Mouse (Mus musculus) small intestine, adult 2 months (tissue): ENCODE data around the gene Tfdp2. TPM values are rescaled to one million over a fixed set of nuclear protein-coding genes. Genes with fewer than 3 reads are reported as not detected.
"Not testable (repeated sequence)": the region's sequence is repeated elsewhere in the genome, so short reads cannot be mapped to it uniquely, and the experiment has no call there.

ENCODE experiments used
- H3K27ac ChIP-seq: fragments of 200-500 bp; 2 replicates; pipeline ENCODE4 v1.5.1; 2012; ENCODE audit warnings: low read depth, low read length, control low read depth, inconsistent platforms; ENCODE audit not compliant: insufficient read depth
- H3K27me3 ChIP-seq: fragments of 200-500 bp; 2 replicates; pipeline ENCODE4 v1.6.1; 2012; ENCODE audit warnings: mild to moderate bottlenecking, moderate library complexity, low read length, inconsistent platforms; ENCODE audit not compliant: control insufficient read depth, insufficient read depth
- H3K36me3 ChIP-seq: fragments of 200-500 bp; 2 replicates; pipeline ENCODE4 v1.6.1; 2012; ENCODE audit warnings: mild to moderate bottlenecking, low read length, control low read depth, inconsistent platforms; ENCODE audit not compliant: control insufficient read depth, insufficient read depth
- H3K4me1 ChIP-seq: fragments of 200-500 bp; 2 replicates; pipeline ENCODE4 v1.6.1; 2012; ENCODE audit warnings: low read length, inconsistent platforms, mixed read lengths; ENCODE audit not compliant: control insufficient read depth, insufficient read depth, insufficient read length
- H3K4me3 ChIP-seq: fragments of 200-500 bp; 2 replicates; pipeline ENCODE4 v1.5.1; 2012; ENCODE audit warnings: low read depth, mild to moderate bottlenecking, control low read depth, inconsistent platforms, low read length, moderate library complexity
- CTCF ChIP-seq: fragments of 200-500 bp; IDR thresholded peaks from 2 replicates; pipeline ENCODE4 v1.5.1; 2012; ENCODE audit warnings: low read depth, mild to moderate bottlenecking, control low read depth, inconsistent platforms, low read length, moderate library complexity, mixed read lengths; ENCODE audit not compliant: insufficient replicate concordance, insufficient read length; ENCODE audit errors: extremely low read depth
- POLR2A ChIP-seq: fragments of 200-500 bp; IDR thresholded peaks from 2 replicates; pipeline ENCODE4 v1.6.1; 2012; ENCODE audit warnings: low read depth, mild to moderate bottlenecking, control low read depth, inconsistent platforms, low read length, moderate library complexity
- WGBS: fragments of 180-500 bp; shearing (Covaris S2); methylation state at CpG from one replicate; pipeline ENCODE4 v1.1.7; 2018; 5-methylcytosine and 5-hydroxymethylcytosine counted together
- polyA plus RNA-seq: library from polyadenylated mRNA; depleted of rRNA; stranded (reverse); fragments of >200 nt; gene quantifications from 2 replicates; pipeline ENCODE4 v1.2.3, GENCODE M21; 2012; rRNA removed

The Tfdp2 gene
- 8.5 and 23.9 TPM in 2 replicates for polyA plus RNA-seq

- Histone ChIP-seq H3K27ac (peak within 1 kb of the TSS; percentile 91), H3K36me3 (no peaks in the 10 kb centered on the region), H3K27me3 (no peaks in the 10 kb centered on the region), H3K4me1 (peaks cover 3% of the 10 kb centered on the region; the same call in 1 of the 2 replicates), H3K4me3 (peak within 1 kb of the TSS; percentile 93)
- TF ChIP-seq CTCF (peak; percentile 19; the same call in 1 of the 2 replicates), POLR2A (peak; percentile 46)
- WGBS: under 1% methylated on average over 81 of the region's 81 CpGs
Observed at GRCm38 (mm10) chr9:96195885-96196622, at the start of gene Tfdp2. TSS of gene Tfdp2 (plus strand) at chr9:96196275.

- Histone ChIP-seq H3K36me3 (peaks cover 13% of the 10 kb centered on the region), H3K27ac (no peak overlapping the region), H3K4me1 (no peaks in the 10 kb centered on the region), H3K27me3 (no peaks in the 10 kb centered on the region), H3K4me3 (no peak overlapping the region)
- 86% methylated on average over 7 of the region's 7 CpGs for WGBS
- no peak for TF ChIP-seq POLR2A
- no peak for TF ChIP-seq CTCF
Observed at GRCm38 (mm10) chr9:96152801-96153200, 43.3 kb upstream of the Tfdp2 start.

- no peaks in the 10 kb centered on the region for H3K27me3 ChIP-seq
- peaks cover 15% of the 10 kb centered on the region for H3K36me3 ChIP-seq
- no peaks in the 10 kb centered on the region for H3K4me1 ChIP-seq
- H3K27ac ChIP-seq: no peak overlapping the region
- TF ChIP-seq CTCF: no peak
- no peak for TF ChIP-seq POLR2A
- 26% methylated on average over 4 of the region's 4 CpGs for WGBS
- no peak overlapping the region for H3K4me3 ChIP-seq
Observed at GRCm38 (mm10) chr9:96158431-96158830, 37.6 kb upstream of the Tfdp2 start.

- H3K27ac ChIP-seq: no peak overlapping the region
- no peaks in the 10 kb centered on the region for H3K27me3 ChIP-seq
- peaks cover 13% of the 10 kb centered on the region for H3K36me3 ChIP-seq
- H3K4me3 ChIP-seq: no peak overlapping the region
- no peaks in the 10 kb centered on the region for H3K4me1 ChIP-seq
- 66% methylated on average over 3 of the region's 3 CpGs for WGBS
- TF ChIP-seq POLR2A (no peak), CTCF (no peak)
Observed at GRCm38 (mm10) chr9:96159047-96159446, 37.0 kb upstream of the Tfdp2 start.

GRCm38 (mm10) chr9:96160767-96161166 lies 35.3 kb upstream of the Tfdp2 start:
- no peak overlapping the region for H3K27ac ChIP-seq
- no peaks in the 10 kb centered on the region for H3K4me1 ChIP-seq
- peaks cover 10% of the 10 kb centered on the region; the same call in 1 of the 2 replicates for H3K36me3 ChIP-seq
- no peak overlapping the region for H3K4me3 ChIP-seq
- no peak for TF ChIP-seq POLR2A
- H3K27me3 ChIP-seq: no peaks in the 10 kb centered on the region
- 78% methylated on average over 3 of the region's 3 CpGs for WGBS

- no peaks in the 10 kb centered on the region for H3K4me1 ChIP-seq
- no peak overlapping the region for H3K27ac ChIP-seq
- no peak for TF ChIP-seq CTCF
- H3K36me3 ChIP-seq: peaks cover 7% of the 10 kb centered on the region; the same call in 1 of the 2 replicates
- no peaks in the 10 kb centered on the region for H3K27me3 ChIP-seq
- WGBS: 86% methylated on average over 5 of the region's 5 CpGs
- no peak overlapping the region for H3K4me3 ChIP-seq
Observed at GRCm38 (mm10) chr9:96162421-96162820, 33.7 kb upstream of the Tfdp2 start.

GRCm38 (mm10) chr9:96163443-96163842 lies 32.6 kb upstream of the Tfdp2 start:
- H3K36me3 ChIP-seq: peaks cover 7% of the 10 kb centered on the region; the same call in 1 of the 2 replicates
- no peak overlapping the region for H3K27ac ChIP-seq
- WGBS: 89% methylated on average over 7 of the region's 7 CpGs
- no peaks in the 10 kb centered on the region for H3K27me3 ChIP-seq
- TF ChIP-seq CTCF (no peak), POLR2A (no peak)
- H3K4me3 ChIP-seq: no peak overlapping the region
- H3K4me1 ChIP-seq: no peaks in the 10 kb centered on the region

- H3K27ac ChIP-seq, H3K4me3 ChIP-seq, H3K36me3 ChIP-seq, H3K4me1 ChIP-seq, H3K27me3 ChIP-seq: not testable (repeated sequence)
- 99% methylated on average over 15 of the region's 15 CpGs for WGBS
Observed at GRCm38 (mm10) chr9:96163983-96164382, 32.1 kb upstream of the Tfdp2 start.
